Mouse (Mus musculus): ENCODE data around the gene Grb2. TPM values are rescaled to one million over a fixed set of nuclear protein-coding genes. Genes with fewer than 3 reads are reported as not detected.

Grb2 gene
- polyA plus RNA-seq, 2 experiments = 22.4 to 26.0 TPM

- DNase-seq (ENCODE audit: low read depth in 3 of 3, low spot score in 3 of 3) = no peak
- no peak for TF ChIP-seq EP300 (IDR thresholded peaks at IDR 0.05; ENCODE audit: low read depth)
- TF ChIP-seq CTCF (IDR thresholded peaks at IDR 0.05; ENCODE audit: low read depth) = no peak
These were observed 104.1 kb downstream of the Grb2 start for GRCm38 (mm10) chr11:115604304-115604696.

GRCm38 (mm10) chr11:115603476-115604303, 104.7 kb downstream of the Grb2 start, which contains the start of the genes Mrps7 and Gga3:
Mrps7 (plus strand) TSS chr11:115603925.
Gga3 (minus strand) TSS chr11:115604051.
- no peaks in the 10 kb centered on the region for H3K9me3 ChIP-seq (ENCODE audit: control insufficient read depth, low read length)
- peak; percentile 77 to 82 (median 78) for DNase-seq (ENCODE audit: low read depth in 3 of 3, low spot score in 3 of 3)
- H3K4me2 ChIP-seq (ENCODE audit: low read depth) = peak within 1 kb of the TSS; percentile 96
- peak within 1 kb of the TSS; percentile 27 for H3K27ac ChIP-seq
- H3K9ac ChIP-seq (replicated peaks) = peak within 1 kb of the TSS; percentile 89
- TF ChIP-seq EP300 (IDR thresholded peaks at IDR 0.05; ENCODE audit: low read depth) (peak; percentile 55; the same call in 1 of the 2 replicates), CTCF (IDR thresholded peaks at IDR 0.05; ENCODE audit: low read depth) (no peak)
- peaks cover 12 to 17% of the 10 kb centered on the region in 2 experiments for H3K4me1 ChIP-seq (replicated peaks; ENCODE audit: control insufficient read depth in 2 of 2, insufficient read depth in 2 of 2, low read length in 1 of 2)
- peak; percentile 96 for ATAC-seq (ENCODE audit: insufficient read depth)
- peaks cover 25% of the 10 kb centered on the region for H3K36me3 ChIP-seq (replicated peaks; ENCODE audit: control insufficient read depth, insufficient read depth, low read depth)
- no peaks in the 10 kb centered on the region for H3K27me3 ChIP-seq (ENCODE audit: control insufficient read depth, insufficient read depth, low read length)
- H3K4me3 ChIP-seq (ENCODE audit: insufficient read depth in 1 of 2, low read depth in 2 of 2, low read length in 2 of 2) = peak within 1 kb of the TSS; percentile 86 to 96
- under 1% methylated on average over 70 of the region's 93 CpGs for WGBS (ENCODE audit: insufficient replicate concordance)

More at GRCm38 (mm10) chr11:115604304-115604696, 104.1 kb downstream of the Grb2 start:
- Histone ChIP-seq H3K36me3 (replicated peaks; ENCODE audit: control insufficient read depth, insufficient read depth, low read depth) (peaks cover 31% of the 10 kb centered on the region), H3K9ac (replicated peaks) (peak overlapping the region; percentile 89), H3K27ac (no peak overlapping the region; the same call in 1 of the 2 replicates), H3K4me1 (replicated peaks; ENCODE audit: control insufficient read depth in 2 of 2, insufficient read depth in 2 of 2, low read length in 1 of 2) (peaks cover 12 to 17% of the 10 kb centered on the region in 2 experiments), H3K4me3 (ENCODE audit: insufficient read depth in 1 of 2, low read depth in 2 of 2, low read length in 2 of 2) (peak overlapping the region; percentile 86 to 96), H3K27me3 (ENCODE audit: control insufficient read depth, insufficient read depth, low read length) (no peaks in the 10 kb centered on the region), H3K9me3 (ENCODE audit: control insufficient read depth, low read length) (no peaks in the 10 kb centered on the region), H3K4me2 (ENCODE audit: low read depth) (peak overlapping the region; percentile 96)
- ATAC-seq (ENCODE audit: insufficient read depth) = peak; percentile 5; the same call in 1 of the 2 replicates
- 0% methylated on average over 26 of the region's 26 CpGs for WGBS (ENCODE audit: insufficient replicate concordance)

DNA sequence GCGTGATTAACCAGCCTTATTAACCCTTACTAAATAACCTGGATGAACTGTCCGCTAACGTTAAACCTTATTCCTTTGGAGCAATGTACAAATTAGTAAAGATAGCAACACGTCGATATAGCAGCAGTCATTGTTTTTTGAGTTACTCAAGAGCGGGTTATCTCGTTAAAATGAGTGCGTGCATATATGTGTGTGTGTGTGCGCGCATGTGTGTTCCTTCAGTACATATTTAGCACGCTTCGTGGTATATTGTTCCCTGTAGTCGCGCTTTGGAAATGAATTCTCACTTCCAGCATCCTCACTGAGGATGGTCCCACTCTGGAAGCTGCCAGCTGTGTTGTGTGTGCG, 105.3 kb downstream of the Grb2 start:
- WGBS (ENCODE audit: insufficient replicate concordance) = 3% methylated on average over 15 of the region's 15 CpGs
- ATAC-seq (ENCODE audit: insufficient read depth) = peak; percentile 5; the same call in 1 of the 2 replicates

GRCm38 (mm10) chr11:115601174-115601573, 107.2 kb downstream of the Grb2 start:
- ATAC-seq (ENCODE audit: insufficient read depth) (no peak), DNase-seq (ENCODE audit: low read depth in 3 of 3, low spot score in 3 of 3) (no peak)
- 46% methylated on average over 4 of the region's 4 CpGs for WGBS (ENCODE audit: insufficient replicate concordance)
- H3K4me1 ChIP-seq (replicated peaks; ENCODE audit: control insufficient read depth in 2 of 2, insufficient read depth in 2 of 2, low read length in 1 of 2) = peaks cover 12 to 17% of the 10 kb centered on the region in 2 experiments
- H3K9me3 ChIP-seq (ENCODE audit: control insufficient read depth, low read length) = no peaks in the 10 kb centered on the region
- no peak overlapping the region for H3K9ac ChIP-seq (replicated peaks)
- no peaks in the 10 kb centered on the region for H3K27me3 ChIP-seq (ENCODE audit: control insufficient read depth, insufficient read depth, low read length)
- H3K4me2 ChIP-seq (ENCODE audit: low read depth) = no peak overlapping the region
- peaks cover 17% of the 10 kb centered on the region for H3K36me3 ChIP-seq (replicated peaks; ENCODE audit: control insufficient read depth, insufficient read depth, low read depth)
- H3K4me3 ChIP-seq (ENCODE audit: insufficient read depth in 1 of 2, low read depth in 2 of 2, low read length in 2 of 2) = no peak overlapping the region
- H3K27ac ChIP-seq = no peak overlapping the region
- no peak for TF ChIP-seq EP300 (IDR thresholded peaks at IDR 0.05; ENCODE audit: low read depth)
- TF ChIP-seq CTCF (IDR thresholded peaks at IDR 0.05; ENCODE audit: low read depth) = no peak

More for the DNA sequence above, 105.3 kb downstream of the Grb2 start:
- Histone ChIP-seq H3K9me3 (ENCODE audit: control insufficient read depth, low read length) (no peaks in the 10 kb centered on the region), H3K4me2 (ENCODE audit: low read depth) (peak overlapping the region; percentile 96), H3K4me1 (replicated peaks; ENCODE audit: control insufficient read depth in 2 of 2, insufficient read depth in 2 of 2, low read length in 1 of 2) (peaks cover 12 to 17% of the 10 kb centered on the region in 2 experiments), H3K9ac (replicated peaks) (peak overlapping the region; percentile 89), H3K27ac (peak overlapping the region; percentile 27), H3K36me3 (replicated peaks; ENCODE audit: control insufficient read depth, insufficient read depth, low read depth) (peaks cover 23% of the 10 kb centered on the region), H3K4me3 (ENCODE audit: insufficient read depth in 1 of 2, low read depth in 2 of 2, low read length in 2 of 2) (peak overlapping the region; percentile 86 to 96), H3K27me3 (ENCODE audit: control insufficient read depth, insufficient read depth, low read length) (no peaks in the 10 kb centered on the region)
- no peak for TF ChIP-seq EP300 (IDR thresholded peaks at IDR 0.05; ENCODE audit: low read depth)
- TF ChIP-seq CTCF (IDR thresholded peaks at IDR 0.05; ENCODE audit: low read depth) = no peak
- no peak for DNase-seq (ENCODE audit: low read depth in 3 of 3, low spot score in 3 of 3)

GRCm38 (mm10) chr11:115600743-115601142, 107.7 kb downstream of the Grb2 start:
- no peak overlapping the region for H3K4me3 ChIP-seq (ENCODE audit: insufficient read depth in 1 of 2, low read depth in 2 of 2, low read length in 2 of 2)
- TF ChIP-seq EP300 (IDR thresholded peaks at IDR 0.05; ENCODE audit: low read depth) = no peak
- TF ChIP-seq CTCF (IDR thresholded peaks at IDR 0.05; ENCODE audit: low read depth) = no peak
- DNase-seq (ENCODE audit: low read depth in 3 of 3, low spot score in 3 of 3) = no peak
- H3K27me3 ChIP-seq (ENCODE audit: control insufficient read depth, insufficient read depth, low read length) = no peaks in the 10 kb centered on the region
- 91% methylated on average over 15 of the region's 15 CpGs for WGBS (ENCODE audit: insufficient replicate concordance)
- no peaks in the 10 kb centered on the region for H3K9me3 ChIP-seq (ENCODE audit: control insufficient read depth, low read length)
- H3K9ac ChIP-seq (replicated peaks) = no peak overlapping the region
- no peak overlapping the region for H3K27ac ChIP-seq
- peaks cover 12 to 17% of the 10 kb centered on the region in 2 experiments for H3K4me1 ChIP-seq (replicated peaks; ENCODE audit: control insufficient read depth in 2 of 2, insufficient read depth in 2 of 2, low read length in 1 of 2)
- H3K4me2 ChIP-seq (ENCODE audit: low read depth) = no peak overlapping the region
- ATAC-seq (ENCODE audit: insufficient read depth) = no peak
- peaks cover 15% of the 10 kb centered on the region for H3K36me3 ChIP-seq (replicated peaks; ENCODE audit: control insufficient read depth, insufficient read depth, low read depth)

Data from liver, embryonic 14.5 days (tissue).